Mouse (Mus musculus) heart, embryonic 16.5 days (tissue): ENCODE data around the gene Sytl3. TPM values are rescaled to one million over a fixed set of nuclear protein-coding genes. Genes with fewer than 3 reads are reported as not detected.

Source experiments
- ATAC-seq: fragments of 200-750 bp; cut with Nextera tagmentation; replicated peaks from 2 replicates; pipeline ENCODE4 v1.8.0; 2017; ENCODE audit warnings: moderate number of reproducible peaks; ENCODE audit not compliant: insufficient read depth, low FRiP score; ENCODE audit errors: extremely low read depth
- H3K27ac ChIP-seq: fragments of 300-500 bp; sonication (generic); 2 replicates; pipeline ENCODE4 v1.5.1; 2014; ENCODE audit warnings: mild to moderate bottlenecking, low read length, control low read depth, moderate library complexity
- H3K27me3 ChIP-seq: fragments of 300-500 bp; sonication (generic); 2 replicates; pipeline ENCODE4 v1.6.1; 2014; ENCODE audit warnings: low read length, mixed read lengths; ENCODE audit not compliant: control insufficient read depth, insufficient read depth
- H3K36me3 ChIP-seq: fragments of 300-500 bp; sonication (generic); 2 replicates; pipeline ENCODE4 v1.6.1; 2014; ENCODE audit not compliant: control insufficient read depth, insufficient read depth
- H3K4me1 ChIP-seq: fragments of 300-500 bp; sonication (generic); 2 replicates; pipeline ENCODE4 v1.6.1; 2014; ENCODE audit warnings: low read length, mixed read lengths; ENCODE audit not compliant: control insufficient read depth, insufficient read depth
- H3K4me2 ChIP-seq: fragments of 300-500 bp; sonication (generic); 2 replicates; pipeline ENCODE4 v1.6.1; 2014; ENCODE audit warnings: low read depth, mild to moderate bottlenecking, control low read depth, low read length
- H3K4me3 ChIP-seq: fragments of 300-500 bp; sonication (generic); 2 replicates; pipeline ENCODE4 v1.5.1; 2014; ENCODE audit warnings: mild to moderate bottlenecking, control low read depth, low read length
- H3K9ac ChIP-seq: fragments of 300-500 bp; sonication (generic); 2 replicates; pipeline ENCODE4 v1.6.1; 2014; ENCODE audit warnings: low read length, control low read depth
- H3K9me3 ChIP-seq: fragments of 300-500 bp; sonication (generic); replicated peaks from 2 replicates; pipeline ENCODE4 v1.6.1; 2016; ENCODE audit warnings: low read length; ENCODE audit not compliant: control insufficient read depth
- WGBS: fragments of 180-500 bp; shearing (Covaris S2); extraction: QIAGEN DNeasy Blood & Tissue Kit; methylation state at CpG from one replicate; pipeline ENCODE4 v1.1.7; 2014; 5-methylcytosine and 5-hydroxymethylcytosine counted together
- polyA plus RNA-seq: library from polyadenylated mRNA; unstranded; fragments of >200 nt; fragmentation: Nextera tagmentation; extraction: Ambion mirVana; gene quantifications from 2 replicates; pipeline ENCODE4 v1.2.1, GENCODE M21; 2015

Gene Sytl3
- polyA plus RNA-seq, 1 experiment from 2014 or later = 5.2 TPM

DNA sequence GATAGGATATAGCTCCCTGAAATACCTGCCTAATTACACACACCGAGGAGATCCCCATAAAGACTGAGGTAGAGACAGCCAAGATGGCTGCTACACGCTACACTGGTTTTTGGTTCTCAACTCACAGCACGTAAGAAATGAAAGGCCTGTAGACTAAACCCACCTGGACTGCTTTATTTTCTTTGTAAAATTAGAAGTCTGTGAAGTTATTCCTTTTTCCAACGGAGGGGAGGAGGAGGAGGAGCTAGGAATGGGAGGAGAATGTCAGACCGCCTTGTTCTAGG is 113.5 kb downstream of the Sytl3 start:
- Histone ChIP-seq H3K4me1 (peaks cover 80% of the 10 kb centered on the region), H3K4me3 (no peak overlapping the region), H3K36me3 (no peaks in the 10 kb centered on the region), H3K27me3 (no peaks in the 10 kb centered on the region), H3K9ac (no peak overlapping the region), H3K27ac (peak overlapping the region; percentile 50), H3K9me3 (no peaks in the 10 kb centered on the region), H3K4me2 (no peak overlapping the region)
- ATAC-seq = no peak
- WGBS = 69% methylated on average over 5 of the region's 5 CpGs

DNA sequence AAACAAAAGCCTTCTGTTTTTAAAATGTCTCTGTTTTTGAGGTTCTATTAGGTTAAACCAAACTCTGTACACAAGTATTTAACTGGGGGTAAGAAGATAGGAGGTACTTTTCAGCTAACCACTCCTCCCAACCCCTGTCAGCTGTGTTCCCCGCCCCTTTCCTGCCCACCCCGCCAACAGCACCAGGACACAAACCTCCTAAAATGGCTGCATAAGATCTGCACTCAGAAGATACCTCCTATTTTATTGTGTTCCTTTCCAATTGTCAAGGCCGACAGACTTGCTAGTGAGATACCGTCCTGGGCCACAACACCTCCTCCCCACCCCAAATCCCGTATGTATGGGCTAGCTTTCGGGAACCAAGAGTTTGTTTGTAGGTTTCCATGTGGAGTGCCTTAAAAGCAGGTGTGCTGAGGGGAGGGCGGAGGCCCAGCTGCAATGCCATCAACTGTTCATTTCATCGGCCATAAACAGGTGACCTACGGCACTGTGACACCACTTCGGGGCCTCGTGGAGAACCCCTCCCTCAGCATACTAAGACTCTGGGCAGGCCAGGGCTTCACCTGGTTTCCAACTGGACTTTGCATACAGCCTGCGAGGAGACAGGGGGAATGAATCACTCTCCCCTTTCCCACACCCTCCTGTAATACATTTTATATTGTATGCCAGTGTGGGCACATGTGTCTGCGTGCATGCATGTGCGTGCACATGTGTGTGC is 114.5 kb downstream of the Sytl3 start:
- Histone ChIP-seq H3K27ac (peak overlapping the region; percentile 33; the same call in 1 of the 2 replicates), H3K4me1 (peaks cover 77% of the 10 kb centered on the region), H3K9ac (no peak overlapping the region), H3K27me3 (no peaks in the 10 kb centered on the region), H3K4me2 (no peak overlapping the region), H3K4me3 (no peak overlapping the region), H3K9me3 (no peaks in the 10 kb centered on the region), H3K36me3 (no peaks in the 10 kb centered on the region)
- ATAC-seq = no peak
- 77% methylated on average over 14 of the region's 14 CpGs for WGBS

DNA sequence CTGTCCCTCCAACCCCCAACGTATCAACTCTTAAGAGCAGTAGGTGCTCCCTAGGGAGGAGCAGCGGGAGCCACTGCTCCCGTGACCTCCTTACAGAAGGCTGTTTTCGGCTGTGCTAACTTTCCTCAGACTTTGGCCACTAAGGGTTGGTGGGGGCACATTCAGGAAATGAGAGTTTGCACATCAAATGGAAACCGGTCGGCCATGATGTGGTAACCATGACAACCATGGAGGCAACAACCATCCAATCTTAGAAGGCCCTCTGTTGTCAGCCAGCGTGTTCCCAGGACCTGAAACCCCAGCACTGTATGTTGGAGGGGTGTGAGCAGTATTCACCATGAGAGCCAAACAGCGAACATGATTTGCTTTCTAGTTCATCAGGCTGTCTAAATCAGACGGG is 116.3 kb downstream of the Sytl3 start:
- H3K4me2 ChIP-seq = no peak overlapping the region
- no peak overlapping the region for H3K4me3 ChIP-seq
- 85% methylated on average over 9 of the region's 9 CpGs for WGBS
- no peaks in the 10 kb centered on the region for H3K36me3 ChIP-seq
- no peak overlapping the region for H3K9ac ChIP-seq
- H3K9me3 ChIP-seq = no peaks in the 10 kb centered on the region
- H3K4me1 ChIP-seq = peaks cover 71% of the 10 kb centered on the region
- H3K27ac ChIP-seq = no peak overlapping the region
- no peak for ATAC-seq
- no peaks in the 10 kb centered on the region for H3K27me3 ChIP-seq

DNA sequence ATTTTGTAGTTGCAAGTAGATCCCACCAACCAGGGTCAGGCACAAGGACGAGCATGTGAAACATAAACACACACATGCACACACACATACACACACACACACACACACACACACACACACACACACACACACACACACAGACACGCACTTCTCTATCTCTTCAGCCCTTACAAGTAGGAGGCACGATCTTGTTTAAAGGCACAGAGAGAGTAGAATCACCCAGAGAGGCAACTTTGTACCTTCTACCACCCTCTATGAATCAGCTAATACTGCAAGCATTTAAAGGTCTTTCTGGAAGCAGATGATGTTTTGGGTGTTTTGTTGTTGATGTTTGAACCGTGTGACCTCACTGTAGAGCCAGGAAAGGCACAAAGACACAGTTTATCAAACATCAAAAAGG is 116.8 kb downstream of the Sytl3 start:
- no peaks in the 10 kb centered on the region for H3K27me3 ChIP-seq
- no peak overlapping the region for H3K27ac ChIP-seq
- no peaks in the 10 kb centered on the region for H3K9me3 ChIP-seq
- 63% methylated on average over 4 of the region's 4 CpGs for whole genome bisulfite sequencing
- no peak overlapping the region for H3K4me2 ChIP-seq
- peaks cover 74% of the 10 kb centered on the region for H3K4me1 ChIP-seq
- no peak for ATAC-seq
- no peak overlapping the region for H3K9ac ChIP-seq
- no peak overlapping the region for H3K4me3 ChIP-seq
- H3K36me3 ChIP-seq = no peaks in the 10 kb centered on the region

DNA sequence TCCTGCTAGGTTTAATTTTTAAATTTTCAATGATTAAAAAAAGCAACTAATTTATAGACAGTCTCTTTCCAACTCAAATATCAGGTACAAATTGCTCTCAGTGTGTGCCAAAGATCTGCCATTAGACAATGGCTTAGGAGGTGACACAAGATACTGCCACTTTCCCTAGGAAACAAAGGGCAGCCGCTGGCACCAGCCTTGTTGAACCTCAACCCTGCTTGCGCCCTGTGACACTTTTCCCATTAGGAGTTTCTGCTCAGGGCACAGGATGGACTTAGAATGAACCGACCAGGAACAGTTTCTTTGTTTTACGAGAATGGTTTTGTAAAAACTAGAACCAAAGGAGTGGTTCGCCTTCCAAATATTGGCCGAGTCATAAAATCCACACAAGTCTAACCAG is 117.2 kb downstream of the Sytl3 start:
- H3K9ac ChIP-seq = no peak overlapping the region
- H3K27me3 ChIP-seq = no peaks in the 10 kb centered on the region
- H3K36me3 ChIP-seq = no peaks in the 10 kb centered on the region
- ATAC-seq = no peak
- no peak overlapping the region for H3K27ac ChIP-seq
- H3K4me3 ChIP-seq = no peak overlapping the region
- H3K4me1 ChIP-seq = peaks cover 71% of the 10 kb centered on the region
- H3K4me2 ChIP-seq = no peak overlapping the region
- WGBS = 73% methylated on average over 6 of the region's 6 CpGs
- H3K9me3 ChIP-seq = no peaks in the 10 kb centered on the region

DNA sequence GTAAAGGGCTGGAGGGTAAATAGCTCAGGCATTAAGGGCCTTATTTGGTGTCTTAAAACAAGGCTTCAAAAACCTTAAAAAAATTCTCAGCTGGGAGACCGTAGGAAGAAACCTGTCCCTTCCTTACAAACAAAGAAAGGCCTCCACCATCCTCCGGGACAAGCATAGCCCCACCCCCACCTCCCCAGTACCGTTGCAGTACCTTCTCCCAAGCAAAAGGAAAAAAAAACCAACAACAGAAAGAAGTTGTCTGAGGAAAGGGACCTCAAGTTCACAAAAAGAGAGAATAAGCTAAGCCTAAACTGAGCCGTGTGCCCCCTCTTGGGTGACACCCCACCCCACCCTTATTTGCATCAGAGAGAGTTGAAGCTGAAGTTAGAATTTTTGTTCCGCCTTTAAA is 117.7 kb downstream of the Sytl3 start:
- H3K4me1 ChIP-seq = peaks cover 67% of the 10 kb centered on the region
- H3K9me3 ChIP-seq = no peaks in the 10 kb centered on the region
- no peak overlapping the region for H3K4me2 ChIP-seq
- WGBS = 58% methylated on average over 5 of the region's 5 CpGs
- no peaks in the 10 kb centered on the region for H3K36me3 ChIP-seq
- H3K27me3 ChIP-seq = no peaks in the 10 kb centered on the region
- H3K27ac ChIP-seq = no peak overlapping the region
- no peak overlapping the region for H3K4me3 ChIP-seq
- ATAC-seq = no peak
- no peak overlapping the region for H3K9ac ChIP-seq

DNA sequence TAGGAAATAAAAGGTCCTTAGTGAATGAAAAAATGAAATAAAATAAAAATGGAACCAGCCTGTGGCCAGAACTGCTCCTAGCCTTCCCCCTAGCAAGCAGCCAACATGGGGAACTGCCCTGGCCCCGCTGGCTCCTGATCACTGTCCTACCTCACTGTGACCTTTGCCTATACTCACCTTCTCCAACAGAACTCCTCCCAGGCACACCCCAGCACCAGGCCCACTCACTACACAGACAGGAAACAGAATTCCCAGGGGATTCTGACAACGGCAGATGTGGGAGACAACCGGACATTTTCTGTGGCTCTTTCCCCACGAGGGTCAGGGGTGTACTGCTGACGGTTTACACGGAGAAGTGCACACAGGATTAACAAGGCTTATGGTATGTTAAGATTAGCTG is 118.2 kb downstream of the Sytl3 start:
- Histone ChIP-seq H3K36me3 (no peaks in the 10 kb centered on the region), H3K4me1 (peaks cover 62% of the 10 kb centered on the region), H3K27ac (no peak overlapping the region), H3K4me3 (no peak overlapping the region), H3K4me2 (no peak overlapping the region), H3K9me3 (no peaks in the 10 kb centered on the region), H3K9ac (no peak overlapping the region), H3K27me3 (no peaks in the 10 kb centered on the region)
- 57% methylated on average over 6 of the region's 6 CpGs for WGBS
- no peak for ATAC-seq

DNA sequence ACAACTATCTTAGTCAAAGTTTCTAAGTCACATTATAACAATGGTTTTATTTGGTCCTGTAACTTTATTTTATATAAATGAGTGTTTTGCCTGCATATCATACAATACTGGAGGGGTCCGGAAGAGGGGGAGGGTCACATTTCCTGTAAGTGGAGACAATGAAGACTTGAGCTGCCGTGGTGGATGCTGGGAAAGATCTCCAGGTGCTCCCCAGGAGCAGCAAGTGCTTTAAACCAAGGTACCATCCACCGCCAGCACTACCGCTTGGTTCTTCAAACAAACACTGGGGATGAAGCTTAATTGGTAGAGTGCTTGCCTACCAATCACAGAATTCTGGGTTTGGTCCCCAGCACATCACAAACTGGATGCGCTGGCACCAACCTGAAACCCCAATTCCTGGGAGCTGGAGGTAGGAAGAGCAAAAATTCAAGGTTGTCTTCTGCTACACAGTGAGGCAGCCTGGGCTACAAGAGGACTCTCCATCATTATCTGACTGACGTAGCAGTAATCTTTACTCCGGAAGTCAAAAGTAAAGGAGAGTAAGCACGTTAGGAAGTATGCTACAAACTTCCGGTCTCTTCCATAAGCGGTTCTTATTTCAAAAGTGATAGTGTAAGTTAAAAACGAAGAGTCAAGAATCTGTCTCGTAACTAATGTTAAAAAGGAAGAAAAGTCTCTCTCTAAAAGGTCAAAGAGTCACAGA is 118.9 kb downstream of the Sytl3 start:
- peak overlapping the region; percentile 61 for H3K4me2 ChIP-seq
- H3K27me3 ChIP-seq = no peaks in the 10 kb centered on the region
- no peaks in the 10 kb centered on the region for H3K9me3 ChIP-seq
- ATAC-seq = no peak
- H3K36me3 ChIP-seq = no peaks in the 10 kb centered on the region
- H3K27ac ChIP-seq = peak overlapping the region; percentile 44
- 51% methylated on average over 12 of the region's 12 CpGs for WGBS
- H3K4me1 ChIP-seq = peaks cover 55% of the 10 kb centered on the region
- H3K9ac ChIP-seq = no peak overlapping the region
- 0 out of 2 replicates have a peak overlapping the region, but pooled peaks have one; percentile 14 for H3K4me3 ChIP-seq

DNA sequence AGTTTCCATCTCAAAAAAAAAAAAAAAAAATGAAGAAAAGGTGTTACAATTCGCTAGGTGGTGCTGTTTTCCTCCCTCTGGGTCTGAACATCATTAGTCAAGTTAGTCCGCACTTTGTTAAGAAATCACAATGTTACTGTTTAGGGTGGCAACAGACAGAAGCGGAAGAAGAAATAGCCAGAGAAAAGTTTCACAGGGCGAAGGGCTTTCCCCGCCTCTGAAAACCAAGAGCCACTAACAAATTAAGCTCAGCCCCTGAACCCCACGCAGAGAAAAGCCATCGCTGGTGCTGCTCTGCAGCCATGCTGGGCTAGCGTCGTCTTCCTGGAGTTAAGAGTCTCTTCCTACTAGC is 119.4 kb downstream of the Sytl3 start:
- H3K4me1 ChIP-seq = peaks cover 53% of the 10 kb centered on the region
- no peaks in the 10 kb centered on the region for H3K27me3 ChIP-seq
- peak overlapping the region; percentile 62 for H3K4me3 ChIP-seq
- H3K36me3 ChIP-seq = no peaks in the 10 kb centered on the region
- peak overlapping the region; percentile 61 for H3K4me2 ChIP-seq
- under 1% methylated on average over 9 of the region's 9 CpGs for WGBS
- H3K27ac ChIP-seq = peak overlapping the region; percentile 90
- no peaks in the 10 kb centered on the region for H3K9me3 ChIP-seq
- peak overlapping the region; percentile 74 for H3K9ac ChIP-seq
- no peak for ATAC-seq
